Mouse (Mus musculus) cerebellum, postnatal 4 days (tissue): Measurements from ENCODE around the gene 1700012B09Rik.

ENCODE experiments used
- DNase-seq, 2 experiments: peaks; one replicate each; pipeline ENCODE4 v3.0.0; 2022; ENCODE audit warnings: low spot score in 2 of 2, mixed read lengths in 1 of 2

Gene 1700012B09Rik

GRCm38 (mm10) chr9:14730941-14731541 lies 39.8 kb downstream of the 1700012B09Rik start:
- DNase-seq, result peak in 1 of 2 experiments; percentile 6

- DNase-seq, result no peak
Observed at GRCm38 (mm10) chr9:14728365-14728764, 42.5 kb downstream of the 1700012B09Rik start.

GRCm38 (mm10) chr9:14726629-14727028 lies 44.2 kb downstream of the 1700012B09Rik start:
- no peak for DNase-seq

- no peak for DNase-seq
Observed at GRCm38 (mm10) chr9:14726005-14726404, 44.8 kb downstream of the 1700012B09Rik start.

DNA sequence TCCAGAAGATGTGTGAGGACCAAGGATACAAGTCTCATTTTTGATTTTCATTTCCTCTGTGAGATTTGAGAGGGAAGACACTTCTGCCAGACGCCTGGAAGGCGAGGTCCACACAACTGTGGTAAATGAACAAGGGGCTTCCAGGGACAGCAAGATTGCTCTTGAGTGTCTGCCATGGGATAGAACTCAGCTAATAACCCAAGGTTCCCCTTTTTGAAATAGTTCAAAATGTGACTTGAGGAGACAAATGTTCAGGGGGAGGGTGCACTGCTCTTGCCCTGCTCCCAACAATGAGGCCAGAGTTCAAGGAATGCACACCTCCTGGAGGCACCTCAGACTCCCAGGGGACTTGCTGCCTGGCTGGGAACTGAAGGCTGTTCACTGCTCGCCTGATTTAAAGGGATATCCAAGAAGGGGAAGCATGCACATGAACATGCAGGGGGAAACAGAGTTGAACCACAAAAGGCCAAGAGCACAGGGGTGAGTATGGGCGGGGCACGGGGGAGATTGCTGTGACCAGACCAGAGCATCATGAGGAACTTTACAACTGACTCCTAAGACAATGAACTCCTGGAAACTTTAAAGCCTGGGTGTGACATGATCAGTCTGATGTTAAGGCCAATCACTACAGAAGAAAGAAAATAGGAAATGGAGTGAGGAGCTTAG lies 45.9 kb downstream of the 1700012B09Rik start:
- no peak for DNase-seq

GRCm38 (mm10) chr9:14721610-14722009 lies 49.2 kb downstream of the 1700012B09Rik start:
- DNase-seq, result no peak

- no peak for DNase-seq
Observed at GRCm38 (mm10) chr9:14720384-14720783, 50.4 kb downstream of the 1700012B09Rik start.

GRCm38 (mm10) chr9:14718332-14718691 lies 52.5 kb downstream of the 1700012B09Rik start:
- DNase-seq, result no peak

DNA sequence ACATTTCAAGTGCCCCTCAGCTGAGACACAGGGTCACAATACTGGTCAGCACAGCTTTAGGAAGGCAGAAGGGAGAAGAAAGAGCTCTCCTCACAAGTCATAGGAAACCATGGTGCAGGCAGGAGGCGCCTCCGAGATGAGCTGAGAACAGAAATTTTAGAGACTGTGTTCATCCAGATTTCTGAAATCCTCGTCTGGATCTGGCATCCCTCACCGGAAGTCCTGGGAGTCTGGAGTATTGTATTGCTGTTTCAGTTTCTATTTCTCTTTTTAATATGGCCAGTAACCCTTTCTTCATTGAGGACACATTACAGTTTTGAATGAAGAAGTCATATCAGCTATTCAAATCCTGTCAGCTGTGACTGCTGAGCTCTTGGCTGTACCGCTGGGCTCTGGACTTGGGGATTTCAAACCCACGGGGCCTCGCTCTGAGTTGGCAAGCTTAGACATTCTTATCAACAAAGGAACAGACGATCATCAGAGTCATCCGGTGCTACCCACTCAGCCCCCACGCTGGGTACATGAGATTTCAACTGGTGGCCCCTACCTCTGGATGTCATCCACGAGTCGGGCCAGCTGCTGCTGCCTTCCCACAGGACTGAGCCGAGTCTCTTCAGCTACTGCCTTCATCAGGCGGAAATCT lies 53.0 kb downstream of the 1700012B09Rik start:
- peak in 1 of 2 experiments; percentile 8 for DNase-seq

DNA sequence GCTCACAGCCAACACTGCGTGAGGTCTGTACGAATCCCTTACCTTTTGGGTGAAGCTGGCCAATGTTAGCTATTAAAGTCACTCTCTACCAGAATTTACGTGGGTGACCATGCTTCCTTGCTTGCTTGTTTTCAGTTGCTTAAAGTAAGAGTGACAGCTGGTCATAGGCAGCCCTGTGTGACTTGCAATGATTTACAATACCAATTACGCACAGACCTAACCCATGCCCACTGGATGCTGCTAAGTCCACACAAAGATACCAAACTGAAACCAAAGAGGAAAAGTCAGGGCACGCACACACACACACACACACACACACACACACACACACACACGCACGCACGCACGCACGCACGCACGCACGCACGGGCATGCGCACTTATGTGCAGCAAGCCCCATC lies 55.6 kb downstream of the 1700012B09Rik start:
- DNase-seq, result no peak

GRCm38 (mm10) chr9:14710910-14711309 lies 59.9 kb downstream of the 1700012B09Rik start:
- no peak for DNase-seq
